Mouse (Mus musculus): ENCODE data around the gene Ripor1. TPM values are rescaled to one million over a fixed set of nuclear protein-coding genes. Genes with fewer than 3 reads are reported as not detected.
"Not testable (repeated sequence)": the region's sequence is repeated elsewhere in the genome, so short reads cannot be mapped to it uniquely, and the experiment has no call there.

Gene Ripor1
- 26.5 and 29.0 TPM in 2 replicates for polyA plus RNA-seq (2015; fragmentation: Nextera tagmentation; extraction: Ambion mirVana)

- Histone ChIP-seq H3K27ac (replicated peaks) (peak within 1 kb of the TSS; percentile 92), H3K4me2 (replicated peaks) (peak within 1 kb of the TSS; percentile 93), H3K4me1 (peaks cover 28% of the 10 kb centered on the region), H3K9ac (replicated peaks) (peak within 1 kb of the TSS; percentile 89), H3K4me3 (peak within 1 kb of the TSS; percentile 90), H3K36me3 (no peaks in the 10 kb centered on the region), H3K27me3 (no peaks in the 10 kb centered on the region), H3K9me3 (no peaks in the 10 kb centered on the region)
- WGBS: 4% methylated on average over 27 of the region's 42 CpGs
- ATAC-seq (replicated peaks): peak; percentile 84
Measured at GRCm38 (mm10) chr8:105604804-105605381, at the start of gene Ripor1. Gene Ripor1, plus strand, starts transcription at chr8:105605255.

GRCm38 (mm10) chr8:105562863-105563262 lies 42.2 kb upstream of the Ripor1 start:
- Histone ChIP-seq H3K4me1 (peaks cover 37% of the 10 kb centered on the region), H3K27me3 (no peaks in the 10 kb centered on the region), H3K4me2 (replicated peaks) (no peak overlapping the region), H3K9ac (replicated peaks) (no peak overlapping the region), H3K9me3 (no peaks in the 10 kb centered on the region), H3K27ac (replicated peaks) (no peak overlapping the region), H3K4me3 (no peak overlapping the region), H3K36me3 (peaks cover 4% of the 10 kb centered on the region; the same call in 1 of the 2 replicates)
- no peak for ATAC-seq (replicated peaks)
- 80% methylated on average over 3 of the region's 3 CpGs for WGBS

DNA sequence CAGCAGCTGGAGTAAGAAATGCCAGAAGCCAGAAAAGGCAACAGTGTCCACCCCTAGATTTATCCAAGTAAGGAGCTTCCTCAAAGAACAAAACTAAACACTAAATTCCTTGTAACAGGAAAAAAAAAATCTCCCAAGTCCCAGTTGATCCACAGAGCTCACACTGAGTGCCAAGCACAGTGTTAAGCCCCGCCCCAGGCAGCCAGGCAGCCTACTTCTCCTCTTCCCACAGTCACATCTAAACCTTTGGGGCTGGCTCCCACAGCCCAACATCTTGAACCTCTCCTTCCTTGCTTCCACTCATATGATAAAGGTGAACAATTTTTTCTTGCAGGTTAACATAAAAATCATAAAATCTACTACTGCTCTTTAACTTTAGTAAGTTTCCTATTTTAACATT lies 41.2 kb upstream of the Ripor1 start:
- no peaks in the 10 kb centered on the region for H3K27me3 ChIP-seq
- no peak overlapping the region for H3K4me2 ChIP-seq (replicated peaks)
- no peak overlapping the region for H3K27ac ChIP-seq (replicated peaks)
- no peak for ATAC-seq (replicated peaks)
- no peak overlapping the region for H3K4me3 ChIP-seq
- WGBS: 82% methylated on average over 1 of the region's 1 CpGs
- peaks cover 37% of the 10 kb centered on the region for H3K4me1 ChIP-seq
- no peaks in the 10 kb centered on the region for H3K9me3 ChIP-seq
- H3K36me3 ChIP-seq: peaks cover 4% of the 10 kb centered on the region; the same call in 1 of the 2 replicates
- no peak overlapping the region for H3K9ac ChIP-seq (replicated peaks)

GRCm38 (mm10) chr8:105564573-105565229 lies 40.4 kb upstream of the Ripor1 start:
- H3K4me1 ChIP-seq: peaks cover 37% of the 10 kb centered on the region
- not testable (repeated sequence) for H3K27me3 ChIP-seq; H3K27ac ChIP-seq (replicated peaks); H3K9me3 ChIP-seq; H3K36me3 ChIP-seq; ATAC-seq (replicated peaks)
- H3K4me2 ChIP-seq (replicated peaks): peak overlapping the region; percentile 66
- 84% methylated on average over 9 of the region's 9 CpGs for WGBS
- H3K9ac ChIP-seq (replicated peaks): peak overlapping the region; percentile 80; the same call in 1 of the 2 replicates
- peak overlapping the region; percentile 75 for H3K4me3 ChIP-seq

GRCm38 (mm10) chr8:105565401-105565881 lies 39.6 kb upstream of the Ripor1 start:
- H3K4me3 ChIP-seq: peak overlapping the region; percentile 75
- WGBS: under 1% methylated on average over 31 of the region's 31 CpGs
- peak overlapping the region; percentile 80 for H3K9ac ChIP-seq (replicated peaks)
- ATAC-seq (replicated peaks): peak; percentile 84
- H3K4me2 ChIP-seq (replicated peaks): peak overlapping the region; percentile 66
- H3K4me1 ChIP-seq: peaks cover 37% of the 10 kb centered on the region
- peak overlapping the region; percentile 84 for H3K27ac ChIP-seq (replicated peaks)
- no peaks in the 10 kb centered on the region for H3K36me3 ChIP-seq
- no peaks in the 10 kb centered on the region for H3K27me3 ChIP-seq
- H3K9me3 ChIP-seq: no peaks in the 10 kb centered on the region

DNA sequence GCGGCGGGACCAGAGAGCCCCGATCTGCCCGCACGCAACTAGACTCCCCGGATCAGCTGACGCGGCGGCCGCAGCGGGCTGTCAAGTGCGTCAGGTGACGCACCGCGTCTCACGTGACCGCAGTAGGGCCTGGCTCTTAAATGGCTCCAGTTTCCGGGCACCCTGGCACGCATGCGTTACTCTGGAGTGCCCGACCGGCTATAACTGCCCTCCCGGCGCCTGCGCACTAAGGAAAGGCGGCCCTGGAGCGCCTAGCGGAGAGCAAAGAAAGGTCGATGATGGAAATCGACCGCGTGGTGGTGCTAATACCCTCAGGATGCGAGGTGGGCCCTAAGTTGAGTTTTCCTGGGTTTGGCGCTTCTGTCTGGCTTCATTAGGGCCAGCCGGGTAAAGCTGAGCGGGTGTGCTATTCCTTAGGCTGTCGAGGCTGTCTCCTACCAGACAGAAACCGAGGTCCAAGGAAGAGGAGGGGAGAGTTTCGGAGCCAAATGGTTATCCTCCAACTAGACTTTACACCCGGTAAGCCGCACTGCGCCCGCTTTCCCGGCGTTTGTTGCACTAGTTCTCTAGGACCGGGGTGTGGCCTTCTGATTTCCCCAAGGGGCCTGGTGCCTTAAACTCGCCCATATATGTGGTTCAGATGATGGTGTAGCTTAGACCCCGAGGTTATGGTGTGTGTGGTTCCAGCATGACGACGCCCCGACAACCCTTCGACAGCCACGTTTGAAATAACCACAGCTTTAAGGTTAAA lies 38.9 kb upstream of the Ripor1 start, which contains the start of gene Atp6v0d1:
Gene Atp6v0d1, minus strand, starts transcription at position 96 of the 751 bp plus-strand sequence.
- WGBS: 2% methylated on average over 53 of the region's 53 CpGs

DNA sequence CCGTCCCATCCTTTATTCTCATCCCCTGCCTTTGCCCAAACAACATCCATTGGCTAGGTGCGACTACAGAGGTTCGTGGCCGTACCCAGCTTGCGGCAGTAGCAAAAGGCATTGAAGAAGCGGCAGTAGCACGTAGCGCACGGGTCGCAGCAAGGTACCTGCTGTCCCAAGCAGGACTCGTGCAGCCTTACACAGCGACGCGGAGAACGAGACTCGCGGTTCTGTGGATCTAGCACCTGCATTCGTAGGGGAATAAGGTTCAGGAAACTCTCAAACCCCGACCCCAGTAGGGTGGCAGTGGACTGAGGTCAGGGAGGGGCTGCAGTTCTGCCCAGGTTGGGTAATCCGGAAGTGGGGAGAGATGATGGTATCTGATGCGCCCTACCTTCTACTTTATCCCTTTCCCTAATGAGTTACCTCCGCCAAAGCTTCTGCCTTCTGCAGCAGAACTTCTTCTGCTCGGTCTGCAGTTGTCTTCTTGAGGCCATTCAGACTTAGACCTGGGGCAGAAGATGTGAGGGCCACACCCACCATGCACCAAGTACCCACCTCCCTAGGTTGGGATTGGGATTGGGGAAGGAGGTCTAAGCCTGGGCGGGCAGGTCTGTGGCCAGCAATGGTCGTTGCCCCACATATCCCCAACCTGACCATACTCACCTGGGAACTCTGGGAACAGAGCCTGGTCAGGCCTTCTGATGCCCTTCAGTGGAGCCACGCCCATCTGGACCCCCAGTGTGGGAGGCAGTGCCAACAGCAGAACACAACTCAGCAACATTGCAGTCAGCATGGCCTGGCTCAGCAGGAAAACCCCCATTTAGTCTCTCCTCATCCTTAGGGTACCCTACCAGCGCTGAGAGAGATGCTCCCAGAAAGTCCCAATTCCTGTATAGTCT lies 38.1 kb upstream of the Ripor1 start:
- H3K27me3 ChIP-seq: no peaks in the 10 kb centered on the region
- peak overlapping the region; percentile 80 for H3K9ac ChIP-seq (replicated peaks)
- 28% methylated on average over 27 of the region's 27 CpGs for WGBS
- H3K4me3 ChIP-seq: peak overlapping the region; percentile 75
- H3K36me3 ChIP-seq: no peaks in the 10 kb centered on the region
- peak overlapping the region; percentile 66 for H3K4me2 ChIP-seq (replicated peaks)
- no peaks in the 10 kb centered on the region for H3K9me3 ChIP-seq
- peaks cover 37% of the 10 kb centered on the region for H3K4me1 ChIP-seq
- peak overlapping the region; percentile 48; the same call in 1 of the 2 replicates for H3K27ac ChIP-seq (replicated peaks)
- ATAC-seq (replicated peaks): peak; percentile 10

More for the DNA sequence above, 38.9 kb upstream of the Ripor1 start, which contains the start of gene Atp6v0d1:
- ATAC-seq (replicated peaks): peak; percentile 99
- peak within 1 kb of the TSS; percentile 84 for H3K27ac ChIP-seq (replicated peaks)
- no peaks in the 10 kb centered on the region for H3K9me3 ChIP-seq
- no peaks in the 10 kb centered on the region for H3K36me3 ChIP-seq
- H3K4me3 ChIP-seq: peak within 1 kb of the TSS; percentile 75
- peak within 1 kb of the TSS; percentile 80 for H3K9ac ChIP-seq (replicated peaks)
- H3K4me2 ChIP-seq (replicated peaks): peak within 1 kb of the TSS; percentile 66
- no peaks in the 10 kb centered on the region for H3K27me3 ChIP-seq
- H3K4me1 ChIP-seq: peaks cover 37% of the 10 kb centered on the region

- ATAC-seq (replicated peaks): no peak
- no peak overlapping the region for H3K9ac ChIP-seq (replicated peaks)
- no peak overlapping the region for H3K27ac ChIP-seq (replicated peaks)
- no peaks in the 10 kb centered on the region for H3K9me3 ChIP-seq
- H3K4me3 ChIP-seq: no peak overlapping the region
- H3K4me2 ChIP-seq (replicated peaks): no peak overlapping the region
- peaks cover 6% of the 10 kb centered on the region for H3K4me1 ChIP-seq
- H3K27me3 ChIP-seq: no peaks in the 10 kb centered on the region
- WGBS: 93% methylated on average over 9 of the region's 9 CpGs
- H3K36me3 ChIP-seq: no peaks in the 10 kb centered on the region
Measured at GRCm38 (mm10) chr8:105571810-105572209, 33.2 kb upstream of the Ripor1 start.

DNA sequence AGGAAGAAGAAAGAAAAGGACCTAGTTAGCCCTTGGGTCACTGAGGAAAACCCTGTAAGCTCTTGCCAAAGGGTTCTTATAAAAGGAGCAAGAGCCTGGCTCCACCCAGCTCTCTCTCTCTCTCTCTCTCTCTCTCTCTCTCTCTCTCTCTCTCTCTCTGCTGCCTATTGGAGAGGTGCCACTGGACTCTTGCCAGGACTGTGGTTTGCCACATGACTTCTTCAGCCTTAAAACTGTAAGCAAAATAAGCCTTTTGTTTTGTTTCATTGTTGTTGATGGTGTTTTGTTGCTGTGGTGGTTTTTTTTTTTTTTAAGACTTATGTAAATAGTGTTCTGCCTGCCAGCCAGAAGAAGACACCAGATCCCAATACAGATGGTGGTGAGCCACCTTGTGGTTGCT lies 31.6 kb upstream of the Ripor1 start:
- H3K27ac ChIP-seq (replicated peaks): no peak overlapping the region
- no peaks in the 10 kb centered on the region for H3K36me3 ChIP-seq
- no peak for ATAC-seq (replicated peaks)
- H3K27me3 ChIP-seq: no peaks in the 10 kb centered on the region
- no peaks in the 10 kb centered on the region for H3K4me1 ChIP-seq
- no peak overlapping the region for H3K4me2 ChIP-seq (replicated peaks)
- H3K9me3 ChIP-seq: no peaks in the 10 kb centered on the region
- no peak overlapping the region for H3K4me3 ChIP-seq
- H3K9ac ChIP-seq (replicated peaks): no peak overlapping the region

- H3K36me3 ChIP-seq: no peaks in the 10 kb centered on the region
- no peaks in the 10 kb centered on the region for H3K27me3 ChIP-seq
- no peaks in the 10 kb centered on the region for H3K9me3 ChIP-seq
- 54% methylated on average over 6 of the region's 6 CpGs for WGBS
- no peak overlapping the region for H3K27ac ChIP-seq (replicated peaks)
- H3K9ac ChIP-seq (replicated peaks): no peak overlapping the region
- no peak overlapping the region for H3K4me3 ChIP-seq
- ATAC-seq (replicated peaks): no peak
- H3K4me1 ChIP-seq: no peaks in the 10 kb centered on the region
- H3K4me2 ChIP-seq (replicated peaks): no peak overlapping the region
Measured at GRCm38 (mm10) chr8:105574741-105575140, 30.3 kb upstream of the Ripor1 start.

GRCm38 (mm10) chr8:105575538-105575937 lies 29.5 kb upstream of the Ripor1 start:
- Histone ChIP-seq H3K4me1 (no peaks in the 10 kb centered on the region), H3K4me2 (replicated peaks) (no peak overlapping the region), H3K9me3 (no peaks in the 10 kb centered on the region), H3K9ac (replicated peaks) (no peak overlapping the region), H3K27ac (replicated peaks) (no peak overlapping the region), H3K36me3 (no peaks in the 10 kb centered on the region), H3K27me3 (no peaks in the 10 kb centered on the region), H3K4me3 (no peak overlapping the region)
- no peak for ATAC-seq (replicated peaks)
- 53% methylated on average over 3 of the region's 3 CpGs for WGBS
